Mouse (Mus musculus) midbrain, embryonic 12.5 days (tissue): Measurements from ENCODE around the gene Nr3c2. TPM values are rescaled to one million over a fixed set of nuclear protein-coding genes. Genes with fewer than 3 reads are reported as not detected.

Experiments
- ATAC-seq: fragments of 200-750 bp; cut with Nextera tagmentation; 2 replicates; pipeline ENCODE4 v1.8.0; 2017; ENCODE audit warnings: low read depth, moderate TSS enrichment, moderate library complexity; ENCODE audit not compliant: low FRiP score
- H3K27ac ChIP-seq: fragments of 300-500 bp; sonication (generic); replicated peaks from 2 replicates; pipeline ENCODE4 v1.5.1; 2016; ENCODE audit warnings: mild to moderate bottlenecking
- H3K27me3 ChIP-seq: fragments of 300-500 bp; sonication (generic); 2 replicates; pipeline ENCODE4 v1.6.1; 2016; ENCODE audit warnings: mild to moderate bottlenecking
- H3K36me3 ChIP-seq: fragments of 300-500 bp; sonication (generic); 2 replicates; pipeline ENCODE4 v1.6.1; 2016
- H3K4me1 ChIP-seq: fragments of 300-500 bp; sonication (generic); 2 replicates; pipeline ENCODE4 v1.6.1; 2016
- H3K4me2 ChIP-seq: fragments of 300-500 bp; sonication (generic); replicated peaks from 2 replicates; pipeline ENCODE4 v1.6.1; 2016; ENCODE audit warnings: mild to moderate bottlenecking, moderate library complexity
- H3K4me3 ChIP-seq: fragments of 300-500 bp; sonication (generic); 2 replicates; pipeline ENCODE4 v1.5.1; 2016; ENCODE audit warnings: mild to moderate bottlenecking
- H3K9ac ChIP-seq: fragments of 300-500 bp; sonication (generic); replicated peaks from 2 replicates; pipeline ENCODE4 v1.6.1; 2016; ENCODE audit warnings: mild to moderate bottlenecking, moderate library complexity
- H3K9me3 ChIP-seq: fragments of 300-500 bp; sonication (generic); 2 replicates; pipeline ENCODE4 v1.6.1; 2016; ENCODE audit warnings: mild to moderate bottlenecking
- WGBS: fragments of 180-500 bp; shearing (Covaris S2); methylation state at CpG from one replicate; pipeline ENCODE4 v1.1.7; 2016; 5-methylcytosine and 5-hydroxymethylcytosine counted together
- polyA plus RNA-seq: library from polyadenylated mRNA; unstranded; fragments of >200 nt; fragmentation: Nextera tagmentation; extraction: Ambion mirVana; gene quantifications from 2 replicates; pipeline ENCODE4 v1.2.1, GENCODE M21; 2016

The Nr3c2 gene
- polyA plus RNA-seq, 1 experiment from 2014 or later = 0.98 TPM

GRCm38 (mm10) chr8:77272136-77272535, 372.9 kb downstream of the Nr3c2 start:
- no peaks in the 10 kb centered on the region for H3K9me3 ChIP-seq
- no peaks in the 10 kb centered on the region for H3K27me3 ChIP-seq
- H3K9ac ChIP-seq = no peak overlapping the region
- peaks cover 3% of the 10 kb centered on the region; the same call in 1 of the 2 replicates for H3K4me1 ChIP-seq
- no peaks in the 10 kb centered on the region for H3K36me3 ChIP-seq
- WGBS = 78% methylated on average over 6 of the region's 6 CpGs
- no peak for ATAC-seq
- no peak overlapping the region for H3K4me2 ChIP-seq
- no peak overlapping the region for H3K4me3 ChIP-seq
- H3K27ac ChIP-seq = no peak overlapping the region

GRCm38 (mm10) chr8:77275571-77275970, 376.3 kb downstream of the Nr3c2 start:
- Histone ChIP-seq H3K27me3 (no peaks in the 10 kb centered on the region), H3K9me3 (no peaks in the 10 kb centered on the region), H3K4me1 (no peaks in the 10 kb centered on the region), H3K4me3 (no peak overlapping the region), H3K4me2 (no peak overlapping the region), H3K36me3 (no peaks in the 10 kb centered on the region), H3K9ac (no peak overlapping the region), H3K27ac (no peak overlapping the region)
- no peak for ATAC-seq
- 93% methylated on average over 5 of the region's 5 CpGs for WGBS

- H3K4me3 ChIP-seq = no peak overlapping the region
- 86% methylated on average over 10 of the region's 10 CpGs for WGBS
- no peak for ATAC-seq
Measured at GRCm38 (mm10) chr8:77276827-77277226, 377.6 kb downstream of the Nr3c2 start.

GRCm38 (mm10) chr8:77278246-77278645, 379.0 kb downstream of the Nr3c2 start:
- Histone ChIP-seq H3K36me3 (no peaks in the 10 kb centered on the region), H3K9ac (no peak overlapping the region)
- WGBS = 94% methylated on average over 4 of the region's 4 CpGs

More at GRCm38 (mm10) chr8:77276827-77277226, 377.6 kb downstream of the Nr3c2 start:
- Histone ChIP-seq H3K27ac (no peak overlapping the region), H3K4me1 (no peaks in the 10 kb centered on the region), H3K36me3 (no peaks in the 10 kb centered on the region), H3K27me3 (no peaks in the 10 kb centered on the region), H3K4me2 (no peak overlapping the region), H3K9me3 (no peaks in the 10 kb centered on the region), H3K9ac (no peak overlapping the region)

GRCm38 (mm10) chr8:77279977-77280376, 380.7 kb downstream of the Nr3c2 start:
- Histone ChIP-seq H3K9ac (no peak overlapping the region), H3K4me2 (no peak overlapping the region), H3K4me1 (no peaks in the 10 kb centered on the region), H3K27ac (no peak overlapping the region), H3K4me3 (no peak overlapping the region), H3K27me3 (no peaks in the 10 kb centered on the region), H3K9me3 (0 out of 2 replicates have a peak, but pooled peaks cover 3% of the 10 kb centered on the region), H3K36me3 (no peaks in the 10 kb centered on the region)
- 67% methylated on average over 3 of the region's 3 CpGs for WGBS
- ATAC-seq = no peak

More at GRCm38 (mm10) chr8:77278246-77278645, 379.0 kb downstream of the Nr3c2 start:
- no peak for ATAC-seq
- H3K4me2 ChIP-seq = no peak overlapping the region
- no peak overlapping the region for H3K4me3 ChIP-seq
- H3K27ac ChIP-seq = no peak overlapping the region
- H3K9me3 ChIP-seq = no peaks in the 10 kb centered on the region
- H3K4me1 ChIP-seq = no peaks in the 10 kb centered on the region
- no peaks in the 10 kb centered on the region for H3K27me3 ChIP-seq

- H3K9me3 ChIP-seq = 0 out of 2 replicates have a peak, but pooled peaks cover 3% of the 10 kb centered on the region
- no peaks in the 10 kb centered on the region for H3K27me3 ChIP-seq
- no peaks in the 10 kb centered on the region for H3K4me1 ChIP-seq
- H3K9ac ChIP-seq = no peak overlapping the region
- no peak for ATAC-seq
- WGBS = 88% methylated on average over 7 of the region's 7 CpGs
- H3K4me3 ChIP-seq = no peak overlapping the region
- H3K4me2 ChIP-seq = no peak overlapping the region
- H3K36me3 ChIP-seq = no peaks in the 10 kb centered on the region
- no peak overlapping the region for H3K27ac ChIP-seq
Measured at GRCm38 (mm10) chr8:77282605-77283236, 383.5 kb downstream of the Nr3c2 start.

GRCm38 (mm10) chr8:77284473-77284872, 385.2 kb downstream of the Nr3c2 start:
- H3K9ac ChIP-seq = no peak overlapping the region
- H3K4me3 ChIP-seq = no peak overlapping the region
- ATAC-seq = no peak
- 0 out of 2 replicates have a peak, but pooled peaks cover 3% of the 10 kb centered on the region for H3K9me3 ChIP-seq
- H3K36me3 ChIP-seq = no peaks in the 10 kb centered on the region
- 81% methylated on average over 3 of the region's 3 CpGs for WGBS
- no peak overlapping the region for H3K4me2 ChIP-seq
- no peaks in the 10 kb centered on the region for H3K27me3 ChIP-seq
- H3K4me1 ChIP-seq = no peaks in the 10 kb centered on the region
- H3K27ac ChIP-seq = no peak overlapping the region

- no peak overlapping the region for H3K4me3 ChIP-seq
- no peaks in the 10 kb centered on the region for H3K36me3 ChIP-seq
- 0 out of 2 replicates have a peak, but pooled peaks cover 3% of the 10 kb centered on the region for H3K9me3 ChIP-seq
- no peak overlapping the region for H3K4me2 ChIP-seq
- no peaks in the 10 kb centered on the region for H3K27me3 ChIP-seq
- no peaks in the 10 kb centered on the region for H3K4me1 ChIP-seq
- no peak overlapping the region for H3K9ac ChIP-seq
- no peak for ATAC-seq
- no peak overlapping the region for H3K27ac ChIP-seq
- 83% methylated on average over 3 of the region's 3 CpGs for WGBS
Measured at GRCm38 (mm10) chr8:77288065-77288464, 388.8 kb downstream of the Nr3c2 start.

- no peaks in the 10 kb centered on the region for H3K27me3 ChIP-seq
- WGBS = 93% methylated on average over 12 of the region's 12 CpGs
- no peak overlapping the region for H3K4me3 ChIP-seq
- no peak overlapping the region for H3K4me2 ChIP-seq
- H3K27ac ChIP-seq = no peak overlapping the region
- H3K4me1 ChIP-seq = no peaks in the 10 kb centered on the region
- H3K9ac ChIP-seq = no peak overlapping the region
- ATAC-seq = no peak
- no peaks in the 10 kb centered on the region for H3K36me3 ChIP-seq
- H3K9me3 ChIP-seq = 0 out of 2 replicates have a peak, but pooled peaks cover 3% of the 10 kb centered on the region
Measured at GRCm38 (mm10) chr8:77288492-77288891, 389.2 kb downstream of the Nr3c2 start.

GRCm38 (mm10) chr8:77292120-77292519, 392.9 kb downstream of the Nr3c2 start:
- no peak overlapping the region for H3K4me2 ChIP-seq
- H3K36me3 ChIP-seq = no peaks in the 10 kb centered on the region
- no peaks in the 10 kb centered on the region for H3K4me1 ChIP-seq
- no peak overlapping the region for H3K4me3 ChIP-seq
- H3K9ac ChIP-seq = no peak overlapping the region
- H3K27ac ChIP-seq = no peak overlapping the region
- 65% methylated on average over 4 of the region's 4 CpGs for WGBS
- ATAC-seq = no peak
- no peaks in the 10 kb centered on the region for H3K9me3 ChIP-seq
- H3K27me3 ChIP-seq = no peaks in the 10 kb centered on the region

GRCm38 (mm10) chr8:77292649-77293048, 393.4 kb downstream of the Nr3c2 start:
- WGBS = 58% methylated on average over 11 of the region's 11 CpGs
- Histone ChIP-seq H3K4me1 (no peaks in the 10 kb centered on the region), H3K4me2 (no peak overlapping the region)

GRCm38 (mm10) chr8:77294599-77294998, 395.4 kb downstream of the Nr3c2 start:
- no peak overlapping the region for H3K9ac ChIP-seq
- H3K4me3 ChIP-seq = no peak overlapping the region
- no peaks in the 10 kb centered on the region for H3K9me3 ChIP-seq
- 90% methylated on average over 11 of the region's 11 CpGs for WGBS
- no peak overlapping the region for H3K27ac ChIP-seq
- H3K36me3 ChIP-seq = no peaks in the 10 kb centered on the region
- H3K4me1 ChIP-seq = no peaks in the 10 kb centered on the region
- no peak overlapping the region for H3K4me2 ChIP-seq
- ATAC-seq = no peak
- H3K27me3 ChIP-seq = no peaks in the 10 kb centered on the region

More at GRCm38 (mm10) chr8:77292649-77293048, 393.4 kb downstream of the Nr3c2 start:
- no peak overlapping the region for H3K9ac ChIP-seq
- peak; percentile 38; the same call in 1 of the 2 replicates for ATAC-seq
- H3K27ac ChIP-seq = no peak overlapping the region
- no peaks in the 10 kb centered on the region for H3K36me3 ChIP-seq
- H3K9me3 ChIP-seq = no peaks in the 10 kb centered on the region
- H3K27me3 ChIP-seq = no peaks in the 10 kb centered on the region
- no peak overlapping the region for H3K4me3 ChIP-seq
